Mouse (Mus musculus) right cerebral cortex, adult 2 months (tissue): ENCODE measurements around the gene Fcgr1.

ENCODE experiments used
- DNase-seq, 2 experiments: peaks; one replicate each; pipeline ENCODE4 v3.0.0; 2021 to 2022; ENCODE audit warnings: low spot score in 2 of 2

Gene Fcgr1

GRCm38 (mm10) chr3:96273591-96274465, 19.9 kb downstream of the Fcgr1 start:
- no peak for DNase-seq

- peak; percentile 94 to 96 for DNase-seq
Measured at GRCm38 (mm10) chr3:96269511-96270474, 24.0 kb downstream of the Fcgr1 start, which contains the start of gene Hist2h2bb. Gene Hist2h2bb, plus strand, starts transcription at chr3:96269752.

- DNase-seq: peak in 1 of 2 experiments; percentile 43
Measured at GRCm38 (mm10) chr3:96268776-96269378, 24.9 kb downstream of the Fcgr1 start.

- peak; percentile 80 to 84 for DNase-seq
Measured at GRCm38 (mm10) chr3:96268051-96268775, 25.6 kb downstream of the Fcgr1 start, which contains the start of gene Hist2h3b. Gene Hist2h3b, plus strand, starts transcription at chr3:96268654.

- DNase-seq: no peak
Measured at GRCm38 (mm10) chr3:96267541-96267940, 26.2 kb downstream of the Fcgr1 start.

GRCm38 (mm10) chr3:96266132-96266710, 27.5 kb downstream of the Fcgr1 start:
- DNase-seq: no peak

GRCm38 (mm10) chr3:96264404-96264949, 29.3 kb downstream of the Fcgr1 start:
- DNase-seq: no peak

- DNase-seq: peak; percentile 51 to 71
Measured at GRCm38 (mm10) chr3:96263558-96264403, 30.0 kb downstream of the Fcgr1 start.

- peak; percentile 99 for DNase-seq
Measured at GRCm38 (mm10) chr3:96262979-96263550, 30.7 kb downstream of the Fcgr1 start, which contains the start of gene Hist2h4. Gene Hist2h4, minus strand, starts transcription at chr3:96263311.

GRCm38 (mm10) chr3:96262216-96262875, 31.4 kb downstream of the Fcgr1 start:
- DNase-seq: peak; percentile 80 to 85

GRCm38 (mm10) chr3:96261623-96262022, 32.1 kb downstream of the Fcgr1 start:
- no peak for DNase-seq

GRCm38 (mm10) chr3:96260220-96260619, 33.5 kb downstream of the Fcgr1 start:
- DNase-seq: no peak

GRCm38 (mm10) chr3:96257190-96257589, 36.6 kb downstream of the Fcgr1 start:
- no peak for DNase-seq

GRCm38 (mm10) chr3:96255926-96256593, 37.7 kb downstream of the Fcgr1 start:
- no peak for DNase-seq

- no peak for DNase-seq
Measured at GRCm38 (mm10) chr3:96254683-96255355, 39.0 kb downstream of the Fcgr1 start.

- no peak for DNase-seq
Measured at GRCm38 (mm10) chr3:96251787-96252186, 42.0 kb downstream of the Fcgr1 start.

- no peak for DNase-seq
Measured at GRCm38 (mm10) chr3:96250890-96251289, 42.9 kb downstream of the Fcgr1 start.
